Mouse (Mus musculus) bone marrow, adult 2 months (tissue): ENCODE data around the gene Kcnh4. TPM values are rescaled to one million over a fixed set of nuclear protein-coding genes. Genes with fewer than 3 reads are reported as not detected.
A peak's percentile ranks its signal among the peaks of the same experiment; 100 is the strongest.

Experiments
- H3K27ac ChIP-seq: fragments of 200-500 bp; 2 replicates; pipeline ENCODE4 v1.5.1; 2012; ENCODE audit warnings: low read depth, mild to moderate bottlenecking, control low read depth, inconsistent platforms, low read length; ENCODE audit not compliant: control insufficient read depth, poor library complexity, insufficient read depth
- H3K4me1 ChIP-seq: fragments of 200-500 bp; 2 replicates; pipeline ENCODE4 v1.6.1; 2011; ENCODE audit warnings: low read length; ENCODE audit not compliant: control insufficient read depth, insufficient read depth
- H3K4me3 ChIP-seq: fragments of 200-500 bp; replicated peaks from 2 replicates; pipeline ENCODE3; 2011; ENCODE audit warnings: mild to moderate bottlenecking, low read depth, low read length, control low read depth; ENCODE audit not compliant: control insufficient read depth
- CTCF ChIP-seq: fragments of 200-500 bp; IDR thresholded peaks from 2 replicates; pipeline ENCODE4 v1.5.1; 2011; ENCODE audit warnings: low read length, control low read depth; ENCODE audit not compliant: control insufficient read depth, insufficient read depth
- POLR2A ChIP-seq: fragments of 200-500 bp; IDR thresholded peaks from 2 replicates; pipeline ENCODE4 v1.6.1; 2011; ENCODE audit warnings: low read depth, mild to moderate bottlenecking, control low read depth, low read length, borderline replicate concordance; ENCODE audit not compliant: control insufficient read depth
- WGBS: fragments of 180-500 bp; shearing (Covaris S2); methylation state at CpG from one replicate; pipeline ENCODE4 v1.1.7; 2018; 5-methylcytosine and 5-hydroxymethylcytosine counted together
- polyA plus RNA-seq: library from polyadenylated mRNA; stranded (reverse); fragments of >200 nt; gene quantifications from 2 replicates; pipeline ENCODE4 v1.2.4, GENCODE M21; 2011; ENCODE audit warnings: low replicate concordance; ENCODE audit not compliant: missing spikeins, insufficient read depth, insufficient read length

Gene Kcnh4
- polyA plus RNA-seq, 1 experiment: not detected

DNA sequence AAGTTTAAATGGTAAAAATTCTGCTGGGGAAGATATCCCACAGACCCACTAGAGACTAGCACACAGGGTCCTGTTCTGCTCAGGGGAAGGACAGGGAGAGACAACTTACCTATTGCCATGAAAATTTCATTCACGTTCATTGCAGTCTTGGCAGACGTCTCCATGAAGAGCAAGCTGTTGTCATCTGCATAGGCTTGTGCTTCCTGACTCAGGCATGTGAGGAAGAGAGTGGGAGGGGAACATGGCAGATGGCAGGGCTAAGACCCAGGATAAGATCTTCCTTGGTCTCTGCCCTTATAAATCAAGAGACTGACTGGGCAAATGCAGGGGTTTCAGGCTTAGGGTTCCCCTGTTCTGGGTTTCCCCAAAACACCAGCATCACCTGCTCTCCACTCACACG lies 43.1 kb downstream of the Kcnh4 start:
- TF ChIP-seq POLR2A: no peak
- no peak for TF ChIP-seq CTCF
- no peak overlapping the region for H3K27ac ChIP-seq
- 89% methylated on average over 3 of the region's 3 CpGs for WGBS
- peaks cover 8% of the 10 kb centered on the region; the same call in 1 of the 2 replicates for H3K4me1 ChIP-seq
- H3K4me3 ChIP-seq: no peak overlapping the region

DNA sequence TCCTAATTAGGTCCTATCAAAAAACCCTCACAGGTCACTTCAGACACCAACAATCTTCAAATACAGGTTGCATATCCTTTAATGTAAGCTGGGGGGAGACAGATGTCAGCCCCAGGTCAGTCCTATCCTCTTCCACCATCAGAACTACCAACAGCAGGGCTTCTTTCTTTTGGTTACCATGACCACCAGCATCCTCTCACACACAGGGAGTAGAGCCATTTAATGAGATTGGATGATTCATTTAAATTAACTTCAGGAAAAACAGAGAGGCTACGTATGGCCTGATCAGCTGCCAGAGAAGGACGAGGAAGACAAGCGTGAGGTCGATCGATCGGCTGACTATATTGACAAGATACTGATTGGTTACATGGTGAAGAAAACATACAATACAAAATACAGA lies 44.8 kb downstream of the Kcnh4 start:
- Histone ChIP-seq H3K27ac (no peak overlapping the region), H3K4me1 (peaks cover 5% of the 10 kb centered on the region; the same call in 1 of the 2 replicates), H3K4me3 (no peak overlapping the region)
- WGBS: 92% methylated on average over 6 of the region's 6 CpGs
- TF ChIP-seq POLR2A (no peak), CTCF (no peak)

DNA sequence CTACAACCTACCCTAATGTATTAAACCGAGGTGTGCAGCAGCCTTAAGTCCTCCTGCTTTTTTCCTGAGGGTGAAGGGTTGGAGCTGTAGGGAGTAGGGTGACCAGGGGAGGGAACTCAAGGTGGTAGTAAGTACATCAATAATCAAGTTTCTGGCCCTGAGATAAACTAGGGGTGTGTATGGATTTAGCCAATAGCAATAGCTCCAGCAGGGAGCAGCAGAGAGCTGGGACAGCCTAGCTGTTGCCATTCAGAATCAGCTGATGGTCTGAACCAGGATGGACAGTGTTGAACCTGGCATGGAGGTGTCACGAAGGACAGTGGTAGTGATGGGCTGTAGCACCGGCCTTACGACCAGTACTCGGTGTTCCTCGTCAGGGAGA lies 45.2 kb downstream of the Kcnh4 start:
- peak overlapping the region; percentile 0 for H3K4me3 ChIP-seq

DNA sequence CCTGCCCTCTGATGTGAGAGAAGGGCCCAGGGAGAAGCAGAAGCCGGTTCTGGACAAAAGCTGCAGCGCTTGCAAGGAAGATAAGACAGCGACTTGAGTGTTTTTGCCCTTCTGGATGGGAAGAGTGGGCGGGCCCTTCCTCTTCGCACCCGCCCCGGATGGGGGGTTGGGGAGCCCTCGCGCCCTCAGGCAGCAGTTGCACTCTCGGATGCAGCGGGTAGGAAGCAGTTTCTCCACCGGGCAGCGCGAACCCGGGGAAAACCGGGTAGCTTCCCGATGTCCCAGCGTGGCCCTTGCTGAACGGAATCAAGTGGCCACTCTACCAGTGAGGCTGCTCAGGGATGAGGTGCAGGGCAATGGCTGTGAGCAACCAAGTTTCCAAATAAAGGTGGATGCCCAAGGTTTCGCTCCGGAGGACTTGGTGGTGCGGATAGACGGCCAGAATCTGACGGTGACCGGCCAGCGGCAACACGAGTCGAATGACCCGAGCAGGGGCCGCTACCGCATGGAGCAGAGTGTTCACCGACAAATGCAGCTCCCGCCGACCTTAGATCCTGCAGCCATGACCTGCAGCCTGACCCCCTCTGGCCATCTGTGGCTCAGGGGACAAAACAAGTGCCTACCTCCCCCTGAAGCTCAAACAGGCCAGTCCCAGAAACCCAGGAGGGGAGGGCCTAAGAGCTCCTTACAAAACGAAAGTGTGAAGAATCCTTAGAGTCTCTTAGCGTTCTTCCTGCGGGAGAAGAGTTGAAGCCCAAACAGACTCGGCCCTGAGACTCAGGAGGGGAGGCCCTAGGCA lies 45.8 kb downstream of the Kcnh4 start, which contains the start of gene Hspb9:
TSS of gene Hspb9 (plus strand) at position 116 of the 799 bp plus-strand sequence.
- H3K4me1 ChIP-seq: peaks cover 5% of the 10 kb centered on the region; the same call in 1 of the 2 replicates

More for the DNA sequence above, 45.2 kb downstream of the Kcnh4 start:
- TF ChIP-seq POLR2A (no peak), CTCF (peak; percentile 93)
- WGBS: 43% methylated on average over 6 of the region's 6 CpGs
- peaks cover 5% of the 10 kb centered on the region; the same call in 1 of the 2 replicates for H3K4me1 ChIP-seq
- peak overlapping the region; percentile 78 for H3K27ac ChIP-seq

DNA sequence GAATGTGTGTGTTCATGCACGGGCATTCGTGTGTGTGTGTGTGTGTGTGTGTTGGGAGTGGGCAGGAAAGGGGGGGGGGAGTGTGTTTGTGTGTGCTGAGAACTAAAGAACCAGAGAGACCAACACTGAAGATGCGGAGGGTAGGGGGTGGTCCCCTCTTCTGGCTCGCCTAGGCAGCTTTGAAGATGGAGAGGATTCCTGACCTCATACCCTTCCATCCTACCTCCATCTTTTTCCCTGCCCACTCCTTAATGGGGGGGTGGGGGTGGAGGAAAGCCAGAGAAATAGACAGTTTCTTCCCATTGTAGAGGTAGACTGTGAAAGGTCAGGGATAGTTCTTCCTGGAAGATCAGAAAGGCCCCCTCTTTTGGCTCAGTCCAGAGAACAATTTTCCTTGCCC lies 46.6 kb downstream of the Kcnh4 start:
- TF ChIP-seq POLR2A: no peak
- no peak for TF ChIP-seq CTCF
- peaks cover 5% of the 10 kb centered on the region; the same call in 1 of the 2 replicates for H3K4me1 ChIP-seq
- H3K27ac ChIP-seq: peak overlapping the region; percentile 78
- WGBS: 63% methylated on average over 4 of the region's 4 CpGs
- no peak overlapping the region for H3K4me3 ChIP-seq

More for the DNA sequence above, 45.8 kb downstream of the Kcnh4 start, which contains the start of gene Hspb9:
- TF ChIP-seq CTCF (peak; percentile 17; the same call in 1 of the 2 replicates), POLR2A (peak; percentile 57; the same call in 1 of the 2 replicates)
- WGBS: 2% methylated on average over 38 of the region's 38 CpGs
- Histone ChIP-seq H3K4me3 (peak within 1 kb of the TSS; percentile 66), H3K27ac (peak within 1 kb of the TSS; percentile 78)

DNA sequence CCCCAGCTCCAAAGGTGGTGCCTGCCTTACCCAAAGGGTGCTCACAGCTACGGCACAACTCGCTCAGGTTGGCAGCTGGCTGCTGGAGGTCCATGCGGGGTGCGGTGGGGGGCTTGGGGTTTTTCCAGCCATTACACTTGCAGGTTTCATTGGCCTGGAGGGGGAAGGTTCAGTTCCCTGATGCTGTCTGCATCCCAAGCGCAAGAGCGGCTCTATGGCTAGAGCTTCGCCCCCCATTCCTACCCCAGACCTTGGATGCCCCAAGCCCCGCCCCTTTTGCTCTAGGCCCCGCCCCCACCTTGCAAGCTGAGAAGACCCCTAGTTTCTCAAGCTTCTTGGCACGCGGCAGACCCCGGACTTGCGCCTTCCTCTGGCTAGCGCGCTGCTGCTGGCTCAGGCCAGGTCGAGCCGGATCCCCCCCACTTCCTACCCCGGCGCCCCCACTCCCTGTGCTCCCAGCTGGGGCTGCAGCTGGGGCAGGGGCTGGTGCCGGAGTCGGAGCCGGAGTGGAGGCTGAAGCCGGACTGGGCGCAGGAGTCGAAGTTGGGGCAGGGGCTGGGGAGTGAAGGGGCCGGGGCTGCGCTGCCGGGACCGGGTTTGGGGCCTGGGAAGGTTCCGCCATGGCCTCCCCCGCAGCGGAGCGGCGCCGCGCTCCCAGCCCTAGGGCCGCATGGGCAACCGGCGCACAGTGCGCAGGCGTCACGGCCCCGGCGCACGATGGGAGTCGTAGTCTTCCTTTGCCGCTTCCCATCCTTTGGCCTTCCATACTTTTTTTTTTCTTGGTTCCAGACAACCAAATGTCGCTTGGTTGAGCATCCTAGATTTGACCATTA lies 47.7 kb downstream of the Kcnh4 start, which contains the start of gene Kat2a:
TSS of gene Kat2a (minus strand) at position 683 of the 833 bp plus-strand sequence.
- peak within 1 kb of the TSS; percentile 67 for H3K4me3 ChIP-seq
- 1% methylated on average over 48 of the region's 48 CpGs for WGBS
- TF ChIP-seq POLR2A: peak; percentile 76; the same call in 1 of the 2 replicates
- TF ChIP-seq CTCF: no peak
- H3K4me1 ChIP-seq: peaks cover 5% of the 10 kb centered on the region; the same call in 1 of the 2 replicates
- peak within 1 kb of the TSS; percentile 78; the same call in 1 of the 2 replicates for H3K27ac ChIP-seq

DNA sequence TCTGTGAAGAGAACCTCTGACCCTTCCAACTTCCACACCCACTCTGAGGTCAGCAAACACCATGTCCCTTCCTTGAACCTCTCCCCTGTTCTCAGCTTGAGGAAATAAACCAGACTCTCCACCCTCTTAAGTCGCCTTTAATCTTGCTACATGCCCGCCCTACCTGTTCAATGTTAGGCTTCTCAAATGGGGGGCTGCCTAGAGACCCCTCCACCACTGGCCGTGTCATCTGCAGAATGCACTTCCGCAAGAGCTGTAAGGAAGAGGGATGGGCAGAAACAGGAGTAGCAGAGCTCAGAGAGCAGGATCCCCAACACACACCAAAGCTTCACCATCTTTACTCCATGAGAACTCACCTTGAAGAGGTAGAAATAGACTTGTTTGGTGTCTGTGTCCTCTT lies 48.8 kb downstream of the Kcnh4 start:
- no peak overlapping the region for H3K27ac ChIP-seq
- H3K4me1 ChIP-seq: peaks cover 5% of the 10 kb centered on the region; the same call in 1 of the 2 replicates
- no peak overlapping the region for H3K4me3 ChIP-seq
- TF ChIP-seq POLR2A (no peak), CTCF (no peak)
- WGBS: 83% methylated on average over 4 of the region's 4 CpGs

DNA sequence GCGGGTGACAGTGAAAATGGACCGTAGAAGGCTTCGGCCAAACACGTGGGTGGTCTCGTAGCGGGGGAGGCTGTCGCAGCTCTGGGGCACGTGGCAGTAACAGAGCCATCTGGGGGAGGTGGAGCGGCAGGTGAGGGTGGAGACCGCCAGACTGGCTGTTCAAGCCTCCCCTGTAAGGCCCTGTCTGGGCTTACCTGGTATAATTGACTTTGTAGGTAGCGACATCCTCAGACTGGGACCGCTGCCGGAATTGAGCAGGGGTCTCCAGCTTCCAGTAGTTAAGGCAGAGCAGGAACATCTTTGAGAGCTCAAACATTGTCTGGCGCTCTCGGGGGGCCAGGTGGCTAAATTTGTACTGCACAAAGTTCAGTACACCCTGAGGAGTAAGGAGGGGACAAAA lies 49.2 kb downstream of the Kcnh4 start:
- 91% methylated on average over 15 of the region's 15 CpGs for WGBS
- Histone ChIP-seq H3K4me3 (no peak overlapping the region), H3K4me1 (peaks cover 5% of the 10 kb centered on the region; the same call in 1 of the 2 replicates), H3K27ac (no peak overlapping the region)
- TF ChIP-seq CTCF (no peak), POLR2A (no peak)
